ENCODE assay signal across 8 mouse cellular contexts in genomic region chr3:146449745-146450250, GRCm38 (mm10). TPM values are rescaled to one million over a fixed set of nuclear protein-coding genes. Genes with fewer than 3 reads are reported as not detected.
DNase-seq lines count a peak whose midpoint lies in the region; ATAC-seq and TF ChIP-seq lines count a peak whose summit lies in the region.

Gene Ctbs (plus strand): TSS chr3:146449795.

- peaks cover 0 to 2% of the 10 kb centered on the region in 2 experiments; a peak in 1 of 4 replicates for H3K4me1 ChIP-seq in heart, embryonic 14.5 days (ENCODE audit: control insufficient read depth in 2 of 2, insufficient read depth in 2 of 2, low read length in 2 of 2)
- peaks cover 10% of the 10 kb centered on the region for H3K4me1 ChIP-seq in hindbrain, embryonic 12.5 days
- peaks cover 3% of the 10 kb centered on the region; the same call in 1 of the 2 replicates for H3K4me1 ChIP-seq in midbrain, embryonic 11.5 days (ENCODE audit: control insufficient read depth, insufficient read depth, low read length)

- peak within 1 kb of the TSS; percentile 76 to 77 for H3K27ac ChIP-seq in heart, embryonic 14.5 days (replicated peaks in 1 of 2; ENCODE audit: control insufficient read depth in 1 of 2, insufficient read depth in 1 of 2, low read depth in 2 of 2, low read length in 2 of 2)
- peak within 1 kb of the TSS; percentile 67 for H3K27ac ChIP-seq in hindbrain, embryonic 12.5 days
- no peak within 1 kb of the TSS for H3K27ac ChIP-seq in midbrain, embryonic 11.5 days (ENCODE audit: low read depth, low read length)

- DNase-seq in heart, postnatal 10 days = no peak
- no peak for DNase-seq in Patski (ENCODE audit: low read depth, low spot score)
- DNase-seq in midbrain, embryonic 11.5 days (ENCODE audit: low spot score, missing footprints) = no peak
- no peak for DNase-seq in thymus, postnatal 0 days (ENCODE audit: low spot score)
- no peak for DNase-seq in left cerebral cortex, postnatal 36 days (ENCODE audit: low spot score in 2 of 2)
- DNase-seq in T-cell, adult 2 months (ENCODE audit: low spot score) = no peak

- peak within 1 kb of the TSS; percentile 79 for H3K9ac ChIP-seq in heart, embryonic 14.5 days (ENCODE audit: low read length)
- peak within 1 kb of the TSS; percentile 73 for H3K9ac ChIP-seq in hindbrain, embryonic 12.5 days
- H3K9ac ChIP-seq in midbrain, embryonic 11.5 days (ENCODE audit: low read length) = peak within 1 kb of the TSS; percentile 75

- peak within 1 kb of the TSS; percentile 67 to 73 for H3K4me3 ChIP-seq in heart, embryonic 14.5 days (ENCODE audit: control insufficient read depth in 1 of 2, insufficient read depth in 1 of 2, low read depth in 1 of 2, low read length in 2 of 2)
- peak within 1 kb of the TSS; percentile 47 for H3K4me3 ChIP-seq in hindbrain, embryonic 12.5 days
- H3K4me3 ChIP-seq in midbrain, embryonic 11.5 days (ENCODE audit: low read depth, low read length) = peak within 1 kb of the TSS; percentile 47

- peak within 1 kb of the TSS; percentile 79 for H3K4me2 ChIP-seq in heart, embryonic 14.5 days (ENCODE audit: low read length)
- H3K4me2 ChIP-seq in hindbrain, embryonic 12.5 days (replicated peaks) = peak within 1 kb of the TSS; percentile 64
- peak within 1 kb of the TSS; percentile 71 for H3K4me2 ChIP-seq in midbrain, embryonic 11.5 days

- ATAC-seq in heart, embryonic 14.5 days (ENCODE audit: insufficient number of reproducible peaks, insufficient read depth, low FRiP score, low read depth) = no peak; the same call in 1 of the 2 replicates
- no peak for ATAC-seq in Patski
- no peak for ATAC-seq in hindbrain, embryonic 12.5 days (ENCODE audit: low FRiP score)
- ATAC-seq in midbrain, embryonic 11.5 days (ENCODE audit: low FRiP score) = no peak

- POLR2A ChIA-PET in Patski (lab: Charles Lee) = no interaction called here

- no peaks in the 10 kb centered on the region for H3K27me3 ChIP-seq in heart, embryonic 14.5 days (ENCODE audit: control insufficient read depth, insufficient read depth, low read length)
- no peaks in the 10 kb centered on the region for H3K27me3 ChIP-seq in Patski
- no peaks in the 10 kb centered on the region for H3K27me3 ChIP-seq in hindbrain, embryonic 12.5 days
- no peaks in the 10 kb centered on the region for H3K27me3 ChIP-seq in midbrain, embryonic 11.5 days (ENCODE audit: control insufficient read depth, insufficient read depth, low read length)

- CTCF ChIA-PET in Patski (lab: Charles Lee) = interaction anchor here (0.7 to 1.7 kb wide), 3 partner anchors 13 to 25 kb away, joined by 3 read pairs; no protein-coding TSS in a partner anchor

- peaks cover 5% of the 10 kb centered on the region; the same call in 1 of the 2 replicates for H3K9me3 ChIP-seq in heart, embryonic 14.5 days (ENCODE audit: control insufficient read depth, low read length)
- H3K9me3 ChIP-seq in hindbrain, embryonic 12.5 days (replicated peaks) = no peaks in the 10 kb centered on the region
- H3K9me3 ChIP-seq in midbrain, embryonic 11.5 days (ENCODE audit: control insufficient read depth, low read length) = no peaks in the 10 kb centered on the region

- 49% methylated on average over 9 of the region's 9 CpGs for WGBS in heart, embryonic 14.5 days
- 62% methylated on average over 9 of the region's 9 CpGs for WGBS in hindbrain, embryonic 12.5 days
- WGBS in midbrain, embryonic 11.5 days = 55% methylated on average over 9 of the region's 9 CpGs

- no peaks in the 10 kb centered on the region for H3K36me3 ChIP-seq in heart, embryonic 14.5 days (ENCODE audit: control insufficient read depth, insufficient read depth, low read length)
- 0 out of 2 replicates have a peak, but pooled peaks cover 3% of the 10 kb centered on the region for H3K36me3 ChIP-seq in hindbrain, embryonic 12.5 days
- no peaks in the 10 kb centered on the region for H3K36me3 ChIP-seq in midbrain, embryonic 11.5 days (ENCODE audit: control insufficient read depth, insufficient read depth, low read length)

- intact Hi-C loops in heart, postnatal 10 days (cut with DNase I) = loop anchor here (5.0 kb wide), 1 partner anchor 47 kb away; the partner anchor contains the start of gene Ssx2ip
- intact Hi-C loops in left cerebral cortex, postnatal 36 days (cut with DNase I) = no loop called here

- in situ Hi-C loops in Patski (cut with MboI; ENCODE audit: low pct_unique_long_range_greater_than_20kb) = no loop called here

- no peak for TF ChIP-seq CTCF in Patski (IDR thresholded peaks at IDR 0.05)

RNA-seq across cellular contexts. Expression of gene Ctbs, which starts in this region (rescaled TPM):
- 11.3 and 11.5 TPM in 2 replicates for polyA plus RNA-seq in heart, embryonic 14.5 days (2014; fragmentation: Nextera tagmentation; extraction: Ambion mirVana)
- 1 to 10 TPM; 6.2 to 6.3 TPM for total RNA-seq in heart, postnatal 10 days (2021)
- 25.0 TPM for polyA plus RNA-seq in Patski (2021)
- polyA plus RNA-seq in hindbrain, embryonic 12.5 days (2016; fragmentation: Nextera tagmentation; extraction: Ambion mirVana) = 6.9 and 7.5 TPM in 2 replicates
- polyA plus RNA-seq in midbrain, embryonic 11.5 days (2014; fragmentation: Nextera tagmentation; extraction: Ambion mirVana) = 5.8 and 6.6 TPM in 2 replicates
- polyA plus RNA-seq in thymus, postnatal 0 days (2015; fragmentation: Nextera tagmentation; extraction: Ambion mirVana) = 5.6 and 7.6 TPM in 2 replicates
- 1 to 10 TPM; 6.6 to 8.9 TPM for total RNA-seq in left cerebral cortex, postnatal 36 days (2021)
